Mouse (Mus musculus): Measurements from ENCODE around the gene Vmn1r3.

- TF ChIP-seq POLR2A (IDR thresholded peaks at IDR 0.05; ENCODE audit: borderline replicate concordance, insufficient read depth, low read length) = no peak
- TF ChIP-seq CTCF (IDR thresholded peaks at IDR 0.05; ENCODE audit: borderline replicate concordance, insufficient read depth, low read depth, low read length) = no peak
Measured at GRCm38 (mm10) chr4:3227751-3228150, 42.6 kb upstream of the Vmn1r3 start.

Data from cerebellum, adult 2 months (tissue).